ENCODE assay signal across 8 mouse cellular contexts in genomic region chr9:108094998-108095411, GRCm38 (mm10). TPM values are rescaled to one million over a fixed set of nuclear protein-coding genes. Genes with fewer than 3 reads are reported as not detected.
DNase-seq lines count a peak whose midpoint lies in the region; ATAC-seq and TF ChIP-seq lines count a peak whose summit lies in the region.

No protein-coding gene starts in this region.

- DNase-seq in lung, postnatal 25 days (ENCODE audit: low spot score): no peak
- DNase-seq in embryo, embryonic 10 days (ENCODE audit: low spot score): peak; percentile 47
- DNase-seq in liver, embryonic 11.5 days (ENCODE audit: low spot score): peak; percentile 77
- DNase-seq in frontal cortex, postnatal 10 days (ENCODE audit: low spot score in 2 of 2): no peak
- DNase-seq in urinary bladder, adult 2 months (ENCODE audit: low spot score): no peak

- no peak for TF ChIP-seq CTCF in small intestine, adult 2 months (IDR thresholded peaks at IDR 0.05; ENCODE audit: extremely low read depth, insufficient read length, insufficient replicate concordance, low read depth, low read length)

- H3K4me3 ChIP-seq in lung, embryonic 16.5 days (ENCODE audit: low read length): peak overlapping the region; percentile 76
- peak overlapping the region; percentile 82 for H3K4me3 ChIP-seq in heart, embryonic 16.5 days (ENCODE audit: low read length)
- H3K4me3 ChIP-seq in liver, embryonic 11.5 days (ENCODE audit: low read depth, low read length): peak overlapping the region; percentile 92
- H3K4me3 ChIP-seq in small intestine, adult 2 months (ENCODE audit: low read depth, low read length): peak overlapping the region; percentile 94

- peaks cover 17% of the 10 kb centered on the region; the same call in 1 of the 2 replicates for H3K36me3 ChIP-seq in lung, embryonic 16.5 days (ENCODE audit: control insufficient read depth, insufficient read depth, low read length)
- peaks cover 13% of the 10 kb centered on the region for H3K36me3 ChIP-seq in heart, embryonic 16.5 days (ENCODE audit: control insufficient read depth, insufficient read depth)
- peaks cover 25% of the 10 kb centered on the region for H3K36me3 ChIP-seq in liver, embryonic 11.5 days (ENCODE audit: control insufficient read depth, insufficient read depth, low read length)
- H3K36me3 ChIP-seq in small intestine, adult 2 months (ENCODE audit: control insufficient read depth, insufficient read depth, low read length): peaks cover 30% of the 10 kb centered on the region

- under 1% methylated on average over 16 of the region's 16 CpGs for WGBS in lung, embryonic 16.5 days
- WGBS in heart, embryonic 16.5 days: under 1% methylated on average over 16 of the region's 16 CpGs
- whole genome bisulfite sequencing in liver, embryonic 11.5 days: 0% methylated on average over 16 of the region's 16 CpGs
- 0% methylated on average over 16 of the region's 16 CpGs for WGBS in small intestine, adult 2 months

- no peaks in the 10 kb centered on the region for H3K9me3 ChIP-seq in lung, embryonic 16.5 days (ENCODE audit: control insufficient read depth, low read length)
- H3K9me3 ChIP-seq in heart, embryonic 16.5 days (replicated peaks; ENCODE audit: control insufficient read depth, low read length): no peaks in the 10 kb centered on the region
- H3K9me3 ChIP-seq in liver, embryonic 11.5 days (ENCODE audit: control insufficient read depth, low read length): no peaks in the 10 kb centered on the region

- peak overlapping the region; percentile 99 for H3K4me2 ChIP-seq in lung, embryonic 16.5 days (ENCODE audit: low read depth, low read length)
- peak overlapping the region; percentile 99 for H3K4me2 ChIP-seq in heart, embryonic 16.5 days (ENCODE audit: low read depth, low read length)
- H3K4me2 ChIP-seq in liver, embryonic 11.5 days: peak overlapping the region; percentile 85

- peaks cover 12% of the 10 kb centered on the region for H3K4me1 ChIP-seq in lung, embryonic 16.5 days (replicated peaks; ENCODE audit: control insufficient read depth, insufficient read depth, low read length)
- peaks cover 20% of the 10 kb centered on the region; the same call in 1 of the 2 replicates for H3K4me1 ChIP-seq in heart, embryonic 16.5 days (ENCODE audit: control insufficient read depth, insufficient read depth, low read length)
- H3K4me1 ChIP-seq in liver, embryonic 11.5 days (replicated peaks; ENCODE audit: control insufficient read depth, insufficient read depth, low read length): peaks cover 40% of the 10 kb centered on the region
- peaks cover 5% of the 10 kb centered on the region for H3K4me1 ChIP-seq in small intestine, adult 2 months (ENCODE audit: control insufficient read depth, insufficient read depth, insufficient read length, low read length)

- H3K27ac ChIP-seq in lung, embryonic 16.5 days (ENCODE audit: low read length): peak overlapping the region; percentile 38
- peak overlapping the region; percentile 50 for H3K27ac ChIP-seq in heart, embryonic 16.5 days (ENCODE audit: low read length)
- H3K27ac ChIP-seq in liver, embryonic 11.5 days (ENCODE audit: low read depth, low read length): peak overlapping the region; percentile 99
- H3K27ac ChIP-seq in small intestine, adult 2 months (ENCODE audit: insufficient read depth, low read depth, low read length): peak overlapping the region; percentile 88

- TF ChIP-seq POLR2A in small intestine, adult 2 months (IDR thresholded peaks at IDR 0.05; ENCODE audit: low read depth, low read length): peak; percentile 60; the same call in 1 of the 2 replicates

- no peaks in the 10 kb centered on the region for H3K27me3 ChIP-seq in lung, embryonic 16.5 days (ENCODE audit: control insufficient read depth, insufficient read depth, low read depth, low read length)
- no peaks in the 10 kb centered on the region for H3K27me3 ChIP-seq in heart, embryonic 16.5 days (ENCODE audit: control insufficient read depth, insufficient read depth, low read length)
- H3K27me3 ChIP-seq in liver, embryonic 11.5 days (replicated peaks; ENCODE audit: control insufficient read depth, insufficient read depth, low read length): no peaks in the 10 kb centered on the region
- H3K27me3 ChIP-seq in small intestine, adult 2 months (ENCODE audit: control insufficient read depth, insufficient read depth, low read length): no peaks in the 10 kb centered on the region

- ATAC-seq in lung, embryonic 16.5 days (ENCODE audit: low read depth): peak; percentile 29
- ATAC-seq in heart, embryonic 16.5 days (replicated peaks; ENCODE audit: extremely low read depth, insufficient read depth, low FRiP score): 0 out of 2 replicates have a peak, but pooled peaks have one; percentile 10
- ATAC-seq in liver, embryonic 11.5 days (replicated peaks; ENCODE audit: low FRiP score): peak; percentile 90

- H3K9ac ChIP-seq in lung, embryonic 16.5 days (ENCODE audit: low read length): peak overlapping the region; percentile 82
- H3K9ac ChIP-seq in heart, embryonic 16.5 days (ENCODE audit: low read length): peak overlapping the region; percentile 90
- H3K9ac ChIP-seq in liver, embryonic 11.5 days (ENCODE audit: low read depth, low read length): peak overlapping the region; percentile 96

RNA-seq across cellular contexts. Expression of gene Apeh, which starts 0.6 kb away (rescaled TPM):
- 53.1 and 59.9 TPM in 2 replicates for polyA plus RNA-seq in lung, embryonic 16.5 days (2015; fragmentation: Nextera tagmentation; extraction: Ambion mirVana)
- 54.5 and 57.0 TPM in 2 replicates for polyA plus RNA-seq in heart, embryonic 16.5 days (2015; fragmentation: Nextera tagmentation; extraction: Ambion mirVana)
- 159 and 167 TPM in 2 replicates for polyA plus RNA-seq in liver, embryonic 11.5 days (2014; fragmentation: Nextera tagmentation; extraction: Ambion mirVana)
- 127 and 189 TPM in 2 replicates for polyA plus RNA-seq in small intestine, adult 2 months (2012; rRNA removed)
- 58.4 and 64.1 TPM in 2 replicates for polyA plus RNA-seq in urinary bladder, adult 2 months (2012; rRNA removed)

RNA-seq across cellular contexts. Expression of gene Rnf123, which starts 11.9 kb away (rescaled TPM):
- 24.9 and 27.1 TPM in 2 replicates for polyA plus RNA-seq in lung, embryonic 16.5 days (2015; fragmentation: Nextera tagmentation; extraction: Ambion mirVana)
- polyA plus RNA-seq in heart, embryonic 16.5 days (2015; fragmentation: Nextera tagmentation; extraction: Ambion mirVana): 31.3 and 34.7 TPM in 2 replicates
- 59.1 and 59.2 TPM in 2 replicates for polyA plus RNA-seq in liver, embryonic 11.5 days (2014; fragmentation: Nextera tagmentation; extraction: Ambion mirVana)
- 48.3 and 86.7 TPM in 2 replicates for polyA plus RNA-seq in small intestine, adult 2 months (2012; rRNA removed)
- polyA plus RNA-seq in urinary bladder, adult 2 months (2012; rRNA removed): 54.6 and 60.6 TPM in 2 replicates

RNA-seq across cellular contexts. Expression of gene Mst1, which starts 14.8 kb away (rescaled TPM):
- 0.41 and 1.2 TPM in 2 replicates for polyA plus RNA-seq in lung, embryonic 16.5 days (2015; fragmentation: Nextera tagmentation; extraction: Ambion mirVana)
- polyA plus RNA-seq in heart, embryonic 16.5 days (2015; fragmentation: Nextera tagmentation; extraction: Ambion mirVana): 0.44 and 0.53 TPM in 2 replicates
- 9.7 and 12.5 TPM in 2 replicates for polyA plus RNA-seq in liver, embryonic 11.5 days (2014; fragmentation: Nextera tagmentation; extraction: Ambion mirVana)
- polyA plus RNA-seq in small intestine, adult 2 months (2012; rRNA removed): 0.18 and 0.35 TPM in 2 replicates
- polyA plus RNA-seq in urinary bladder, adult 2 months (2012; rRNA removed): 5.6 and 6.2 TPM in 2 replicates

RNA-seq across cellular contexts. Expression of gene Amigo3, which starts 42.0 kb away (rescaled TPM):
- 2.5 and 3.0 TPM in 2 replicates for polyA plus RNA-seq in lung, embryonic 16.5 days (2015; fragmentation: Nextera tagmentation; extraction: Ambion mirVana)
- 1.9 and 2.4 TPM in 2 replicates for polyA plus RNA-seq in heart, embryonic 16.5 days (2015; fragmentation: Nextera tagmentation; extraction: Ambion mirVana)
- polyA plus RNA-seq in liver, embryonic 11.5 days (2014; fragmentation: Nextera tagmentation; extraction: Ambion mirVana): 2.3 TPM in 2 replicates
- 6.1 and 12.0 TPM in 2 replicates for polyA plus RNA-seq in small intestine, adult 2 months (2012; rRNA removed)
- 2.3 and 2.6 TPM in 2 replicates for polyA plus RNA-seq in urinary bladder, adult 2 months (2012; rRNA removed)

RNA-seq across cellular contexts. Expression of gene Gmppb, which starts 46.0 kb away (rescaled TPM):
- polyA plus RNA-seq in lung, embryonic 16.5 days (2015; fragmentation: Nextera tagmentation; extraction: Ambion mirVana): 25.6 and 26.5 TPM in 2 replicates
- 21.6 and 26.0 TPM in 2 replicates for polyA plus RNA-seq in heart, embryonic 16.5 days (2015; fragmentation: Nextera tagmentation; extraction: Ambion mirVana)
- polyA plus RNA-seq in liver, embryonic 11.5 days (2014; fragmentation: Nextera tagmentation; extraction: Ambion mirVana): 26.5 and 30.0 TPM in 2 replicates
- 34.5 and 56.7 TPM in 2 replicates for polyA plus RNA-seq in small intestine, adult 2 months (2012; rRNA removed)
- polyA plus RNA-seq in urinary bladder, adult 2 months (2012; rRNA removed): 18.8 and 23.9 TPM in 2 replicates

Comparison
In these comparisons a context has a peak if more than half of its experiments do, and no peak if none do; other contexts are left out.
1. ATAC-seq: peak in every context shown above with its lines; median percentile 90 in liver, embryonic 11.5 days; 29 in lung, embryonic 16.5 days; 10 in heart, embryonic 16.5 days.
2. H3K27ac ChIP-seq: peak in every context shown above with its lines; median percentile 99 in liver, embryonic 11.5 days; 88 in small intestine, adult 2 months; 50 in heart, embryonic 16.5 days; 38 in lung, embryonic 16.5 days.
3. DNase-seq: peak in embryo, embryonic 10 days (single experiment) and liver, embryonic 11.5 days (single experiment); none in lung, postnatal 25 days (single experiment), frontal cortex, postnatal 10 days (0 of 2) and urinary bladder, adult 2 months (single experiment).
4. Peak in every context shown above with its lines, with median percentiles within 50 percentile points of each other: H3K4me2 ChIP-seq, H3K4me3 ChIP-seq and H3K9ac ChIP-seq.